Mouse (Mus musculus) spleen, adult 2 months (tissue): ENCODE measurements around the gene Agr2. TPM values are rescaled to one million over a fixed set of nuclear protein-coding genes. Genes with fewer than 3 reads are reported as not detected.

Experiments used
- DNase-seq, 2 experiments: peaks; one replicate each; pipeline versions ENCODE4 v3.0.0 to v3.0.0-alpha.2; 2012 to 2021; ENCODE audit warnings: low spot score in 2 of 2, low read depth in 1 of 2
- H3K27ac ChIP-seq: fragments of 200-500 bp; 2 replicates; pipeline ENCODE4 v1.5.1; 2012; ENCODE audit warnings: low read length, inconsistent platforms; ENCODE audit not compliant: insufficient read depth
- H3K27me3 ChIP-seq: fragments of 200-500 bp; 2 replicates; pipeline ENCODE4 v1.6.1; 2012; ENCODE audit warnings: mild to moderate bottlenecking, moderate library complexity, low read length, inconsistent platforms; ENCODE audit not compliant: control insufficient read depth, insufficient read depth
- H3K36me3 ChIP-seq: fragments of 200-500 bp; 2 replicates; pipeline ENCODE4 v1.6.1; 2012; ENCODE audit warnings: mild to moderate bottlenecking, low read length, inconsistent platforms; ENCODE audit not compliant: control insufficient read depth, insufficient read depth
- H3K4me1 ChIP-seq: fragments of 200-500 bp; 2 replicates; pipeline ENCODE4 v1.6.1; 2011; ENCODE audit warnings: inconsistent platforms; ENCODE audit not compliant: control insufficient read depth, insufficient read depth, insufficient read length
- H3K4me3 ChIP-seq: fragments of 200-500 bp; 2 replicates; pipeline ENCODE4 v1.5.1; 2011; ENCODE audit warnings: mild to moderate bottlenecking, inconsistent platforms; ENCODE audit not compliant: insufficient read depth, insufficient read length; ENCODE audit errors: extremely low read depth
- CTCF ChIP-seq: fragments of 200-500 bp; IDR thresholded peaks from 2 replicates; pipeline ENCODE4 v1.5.1; 2011; ENCODE audit warnings: mild to moderate bottlenecking, inconsistent platforms; ENCODE audit not compliant: insufficient read depth, insufficient read length, insufficient replicate concordance; ENCODE audit errors: extremely low read depth
- POLR2A ChIP-seq: fragments of 200-500 bp; IDR thresholded peaks from 2 replicates; pipeline ENCODE4 v1.6.1; 2011; ENCODE audit warnings: low read depth, low read length, inconsistent platforms
- WGBS: fragments of 180-500 bp; shearing (Covaris S2); methylation state at CpG from one replicate; pipeline ENCODE4 v1.1.7; 2018; 5-methylcytosine and 5-hydroxymethylcytosine counted together
- polyA plus RNA-seq: library from polyadenylated mRNA; depleted of rRNA; stranded (reverse); fragments of >200 nt; gene quantifications from 2 replicates; pipeline ENCODE4 v1.2.3, GENCODE M21; 2012

Gene Agr2
- polyA plus RNA-seq, 1 experiment = not detected

DNA sequence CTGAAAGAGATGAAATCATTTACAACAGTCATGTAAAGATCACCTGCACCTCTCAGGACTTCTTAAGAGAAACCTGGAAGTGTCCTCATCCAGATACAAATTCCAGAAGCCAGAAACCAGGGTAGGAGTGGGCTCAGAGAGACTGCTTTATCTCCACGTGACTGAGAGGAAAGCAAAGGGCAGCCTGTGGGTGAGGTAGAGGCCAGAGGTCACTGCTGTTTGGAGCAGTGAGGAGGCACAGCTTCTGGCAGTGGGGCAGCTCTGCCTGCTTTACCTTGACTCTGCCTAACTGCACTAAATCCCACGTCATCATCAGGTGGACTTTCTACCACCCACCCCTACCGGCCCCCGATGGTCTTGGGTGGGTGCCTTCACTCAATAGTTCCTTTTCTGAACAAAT lies 12.0 kb downstream of the Agr2 start:
- Histone ChIP-seq H3K36me3 (no peaks in the 10 kb centered on the region), H3K27ac (no peak overlapping the region), H3K4me3 (no peak overlapping the region), H3K27me3 (no peaks in the 10 kb centered on the region), H3K4me1 (no peaks in the 10 kb centered on the region)
- TF ChIP-seq POLR2A (no peak), CTCF (no peak)
- no peak for DNase-seq
- WGBS = 92% methylated on average over 4 of the region's 4 CpGs

DNA sequence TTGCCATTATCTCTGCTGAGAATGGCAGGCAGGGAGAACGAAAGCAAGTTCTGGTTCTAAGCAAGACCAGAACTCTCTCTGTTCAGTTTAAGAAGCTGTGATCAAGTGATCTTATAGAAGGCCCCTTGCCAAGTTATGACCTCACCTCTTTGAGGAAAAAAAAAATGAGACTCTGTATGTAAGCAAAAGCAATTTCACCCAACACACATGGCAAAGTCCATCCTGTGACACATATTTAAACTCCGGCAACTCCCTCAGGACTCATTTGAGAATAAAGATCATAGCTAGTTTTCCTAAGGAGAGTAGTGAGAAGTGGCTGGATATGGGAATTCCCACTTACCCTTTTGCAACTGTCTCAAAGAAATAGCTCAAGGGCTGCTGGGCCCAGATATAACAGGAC lies 14.9 kb downstream of the Agr2 start:
- TF ChIP-seq POLR2A (no peak), CTCF (no peak)
- Histone ChIP-seq H3K4me1 (no peaks in the 10 kb centered on the region), H3K36me3 (no peaks in the 10 kb centered on the region), H3K4me3 (no peak overlapping the region), H3K27ac (no peak overlapping the region), H3K27me3 (no peaks in the 10 kb centered on the region)
- no peak for DNase-seq
- WGBS = 88% methylated on average over 2 of the region's 2 CpGs

DNA sequence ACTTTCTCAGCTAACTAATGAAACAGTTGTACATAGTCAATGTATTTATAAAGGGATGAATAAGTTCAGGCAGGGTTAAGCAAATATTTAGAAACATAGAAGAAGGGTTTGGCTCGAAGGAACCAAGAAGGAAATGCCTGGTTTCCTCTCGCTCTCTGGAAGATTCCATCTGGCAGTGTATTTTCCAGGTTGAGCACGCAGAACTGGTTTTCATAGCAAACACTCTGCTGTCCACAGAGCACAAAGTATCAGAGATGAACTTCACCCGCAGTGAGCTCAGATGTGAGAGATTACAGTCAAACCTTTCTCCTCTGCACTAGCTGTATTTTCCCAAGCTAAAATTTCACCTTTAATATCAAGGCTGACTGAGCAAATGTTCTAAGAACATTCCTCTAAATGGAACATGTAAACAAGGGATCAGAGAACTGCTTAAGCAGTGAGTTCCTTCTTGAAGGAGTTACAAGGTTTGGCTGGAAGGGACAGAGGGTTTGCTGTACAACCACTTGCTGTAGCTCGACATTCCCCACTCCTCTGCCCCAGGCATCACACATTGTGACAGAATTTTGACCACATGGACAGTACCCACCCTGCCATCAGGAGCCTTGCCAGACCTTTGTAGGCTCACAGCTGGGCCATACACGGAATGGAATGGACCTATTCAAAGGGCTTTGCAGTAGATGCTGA lies 15.8 kb downstream of the Agr2 start:
- no peak for DNase-seq
- peaks cover under 1% of the 10 kb centered on the region; the same call in 1 of the 2 replicates for H3K36me3 ChIP-seq
- TF ChIP-seq POLR2A (no peak), CTCF (no peak)
- 70% methylated on average over 6 of the region's 6 CpGs for WGBS
- no peak overlapping the region for H3K27ac ChIP-seq
- H3K4me3 ChIP-seq = no peak overlapping the region
- H3K4me1 ChIP-seq = no peaks in the 10 kb centered on the region
- no peaks in the 10 kb centered on the region for H3K27me3 ChIP-seq

DNA sequence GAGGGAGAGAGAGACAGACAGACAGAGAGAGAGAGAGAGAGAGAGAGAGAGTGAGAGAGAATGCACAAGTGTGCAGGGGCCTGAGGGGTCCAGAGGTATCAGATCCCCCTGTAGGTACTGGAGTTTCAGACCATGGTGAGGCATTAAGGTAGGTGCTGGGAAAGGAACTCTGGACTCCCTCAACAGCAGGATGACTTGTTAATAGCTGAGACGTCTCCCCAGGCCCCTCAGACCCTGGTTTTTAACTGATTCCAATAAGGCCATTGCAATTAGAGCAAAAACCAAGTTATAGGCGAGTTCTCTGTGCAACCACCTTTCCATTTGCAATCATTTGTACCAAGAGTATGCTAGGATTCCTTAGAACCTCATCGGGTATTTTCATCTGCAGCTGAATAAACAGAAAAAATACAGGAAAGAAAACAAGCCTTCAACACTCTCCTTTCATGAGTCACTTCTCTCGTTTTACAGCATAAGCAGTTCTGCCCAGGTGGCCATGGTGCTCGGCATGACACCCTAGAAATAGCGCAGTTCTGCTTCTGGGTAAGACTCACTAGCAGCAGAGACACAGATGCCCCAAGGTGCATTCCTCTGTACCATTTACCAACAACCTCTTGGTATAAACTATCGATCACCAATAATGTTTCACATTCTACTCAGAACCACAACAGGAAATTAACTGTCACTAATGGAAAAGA lies 20.7 kb downstream of the Agr2 start:
- Histone ChIP-seq H3K27ac (no peak overlapping the region), H3K4me1 (no peaks in the 10 kb centered on the region), H3K36me3 (peaks cover 16% of the 10 kb centered on the region), H3K27me3 (no peaks in the 10 kb centered on the region), H3K4me3 (no peak overlapping the region)
- no peak for TF ChIP-seq POLR2A
- TF ChIP-seq CTCF = no peak
- DNase-seq = no peak
- WGBS = 80% methylated on average over 7 of the region's 7 CpGs

DNA sequence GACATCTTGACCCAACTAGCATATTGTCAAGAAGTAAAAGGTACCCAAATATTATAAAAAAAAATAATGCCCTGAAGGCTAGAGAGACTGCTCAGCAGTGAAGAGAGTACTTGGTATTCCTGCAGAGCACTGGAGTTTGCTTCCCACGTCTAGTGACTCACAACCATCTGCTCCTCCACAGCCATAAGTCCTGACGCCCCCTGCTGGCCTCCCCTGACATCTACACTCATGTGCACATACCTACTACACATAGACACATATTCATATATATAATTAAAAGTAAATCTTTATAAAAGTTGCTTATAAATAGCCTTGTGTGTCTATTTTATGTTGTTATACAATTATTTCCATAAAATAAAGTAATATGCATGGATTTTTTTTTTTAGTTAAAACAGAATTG lies 25.1 kb downstream of the Agr2 start:
- WGBS = 96% methylated on average over 2 of the region's 2 CpGs
- Histone ChIP-seq H3K36me3 (peaks cover 30% of the 10 kb centered on the region), H3K4me1 (peaks cover 3% of the 10 kb centered on the region; the same call in 1 of the 2 replicates), H3K27ac (no peak overlapping the region), H3K27me3 (no peaks in the 10 kb centered on the region), H3K4me3 (no peak overlapping the region)
- no peak for TF ChIP-seq POLR2A
- TF ChIP-seq CTCF = no peak
- no peak for DNase-seq

DNA sequence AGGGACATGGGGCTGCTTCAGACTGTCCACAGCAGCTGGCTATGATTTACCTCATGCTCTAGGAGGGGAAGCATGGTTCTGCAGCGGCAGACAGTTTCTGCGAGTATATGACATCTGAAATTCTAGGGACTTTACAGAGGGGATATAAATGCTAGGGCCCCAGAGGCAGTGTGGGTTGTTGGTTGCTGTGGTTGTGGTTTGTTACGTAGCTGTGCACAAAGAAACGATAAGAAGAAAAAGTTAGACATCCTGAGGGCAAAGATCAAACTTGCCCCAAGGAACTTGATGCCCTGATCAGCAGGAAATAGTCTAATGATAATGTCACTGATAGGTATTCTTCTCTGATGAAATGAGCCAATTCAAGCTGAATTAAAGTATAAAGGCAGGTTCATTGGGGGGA lies 26.9 kb downstream of the Agr2 start:
- DNase-seq = no peak
- no peak overlapping the region for H3K4me3 ChIP-seq
- H3K36me3 ChIP-seq = peaks cover 28% of the 10 kb centered on the region
- WGBS = 42% methylated on average over 4 of the region's 4 CpGs
- TF ChIP-seq POLR2A (no peak), CTCF (no peak)
- H3K27ac ChIP-seq = no peak overlapping the region
- H3K4me1 ChIP-seq = peaks cover 7% of the 10 kb centered on the region; the same call in 1 of the 2 replicates
- H3K27me3 ChIP-seq = no peaks in the 10 kb centered on the region

DNA sequence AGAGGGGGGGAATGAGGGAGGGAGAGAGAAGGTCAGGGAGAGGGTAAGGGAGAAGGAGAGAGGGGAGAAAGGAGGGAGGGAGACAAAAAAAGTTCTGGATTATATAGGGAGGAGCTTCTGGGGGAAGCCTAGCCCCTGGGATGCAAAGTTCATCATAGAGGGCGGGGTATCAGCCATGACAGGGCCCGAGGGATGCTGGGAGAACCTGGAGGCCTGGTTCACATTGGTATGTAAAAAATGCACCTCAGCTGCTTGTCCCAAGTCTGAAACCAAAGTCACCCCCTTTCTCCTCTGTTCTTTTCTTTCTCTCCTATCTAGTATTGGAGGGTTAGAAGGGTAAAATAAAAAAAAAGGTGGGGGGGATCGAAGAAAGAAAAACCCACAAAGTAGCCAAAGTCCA lies 27.4 kb downstream of the Agr2 start:
- Histone ChIP-seq H3K36me3 (peaks cover 28% of the 10 kb centered on the region), H3K27ac (no peak overlapping the region), H3K4me1 (peaks cover 8% of the 10 kb centered on the region; the same call in 1 of the 2 replicates), H3K4me3 (no peak overlapping the region), H3K27me3 (no peaks in the 10 kb centered on the region)
- TF ChIP-seq POLR2A (no peak), CTCF (no peak)
- 88% methylated on average over 3 of the region's 3 CpGs for WGBS
- no peak for DNase-seq
